Mouse (Mus musculus) forebrain, embryonic 12.5 days (tissue): Measurements from ENCODE around the gene Galntl6. TPM values are rescaled to one million over a fixed set of nuclear protein-coding genes. Genes with fewer than 3 reads are reported as not detected.

ENCODE experiments used
- ATAC-seq: fragments of 200-750 bp; cut with Nextera tagmentation; 2 replicates; pipeline ENCODE4 v1.8.0; 2017; ENCODE audit warnings: moderate TSS enrichment; ENCODE audit not compliant: low FRiP score
- H3K27ac ChIP-seq: fragments of 300-500 bp; sonication (generic); 2 replicates; pipeline ENCODE4 v1.5.1; 2016; ENCODE audit warnings: mild to moderate bottlenecking
- H3K27me3 ChIP-seq: fragments of 300-500 bp; sonication (generic); 2 replicates; pipeline ENCODE4 v1.6.1; 2016; ENCODE audit warnings: mild to moderate bottlenecking
- H3K36me3 ChIP-seq: fragments of 300-500 bp; sonication (generic); replicated peaks from 2 replicates; pipeline ENCODE4 v1.6.1; 2016; ENCODE audit warnings: mild to moderate bottlenecking
- H3K4me1 ChIP-seq: fragments of 300-500 bp; sonication (generic); 2 replicates; pipeline ENCODE4 v1.6.1; 2016
- H3K4me2 ChIP-seq: fragments of 300-500 bp; sonication (generic); 2 replicates; pipeline ENCODE4 v1.6.1; 2016; ENCODE audit warnings: mild to moderate bottlenecking, moderate library complexity
- H3K4me3 ChIP-seq: fragments of 300-500 bp; sonication (generic); replicated peaks from 2 replicates; pipeline ENCODE4 v1.5.1; 2016; ENCODE audit warnings: mild to moderate bottlenecking
- H3K9ac ChIP-seq: fragments of 300-500 bp; sonication (generic); 2 replicates; pipeline ENCODE4 v1.6.1; 2016; ENCODE audit warnings: mild to moderate bottlenecking
- H3K9me3 ChIP-seq: fragments of 300-500 bp; sonication (generic); 2 replicates; pipeline ENCODE4 v1.6.1; 2016
- WGBS: fragments of 180-500 bp; shearing (Covaris S2); methylation state at CpG from one replicate; pipeline ENCODE4 v1.1.7; 2016; 5-methylcytosine and 5-hydroxymethylcytosine counted together
- polyA plus RNA-seq: library from polyadenylated mRNA; unstranded; fragments of >200 nt; fragmentation: Nextera tagmentation; extraction: Ambion mirVana; gene quantifications from 2 replicates; pipeline ENCODE4 v1.2.1, GENCODE M21; 2016

Galntl6 gene
- 2.5 TPM in 2 replicates for polyA plus RNA-seq

GRCm38 (mm10) chr8:58912196-58912839, at the start of gene Galntl6:
Gene Galntl6 (minus strand): TSS chr8:58912640.
- under 1% methylated on average over 37 of the region's 37 CpGs for WGBS
- peaks cover 21% of the 10 kb centered on the region for H3K27me3 ChIP-seq
- peak within 1 kb of the TSS; percentile 96 for H3K4me2 ChIP-seq
- H3K9ac ChIP-seq: peak within 1 kb of the TSS; percentile 65
- no peak within 1 kb of the TSS for H3K27ac ChIP-seq
- H3K4me1 ChIP-seq: peaks cover 11% of the 10 kb centered on the region; the same call in 1 of the 2 replicates
- H3K9me3 ChIP-seq: no peaks in the 10 kb centered on the region
- peak within 1 kb of the TSS; percentile 64 for H3K4me3 ChIP-seq
- peak; percentile 78 for ATAC-seq
- no peaks in the 10 kb centered on the region for H3K36me3 ChIP-seq

DNA sequence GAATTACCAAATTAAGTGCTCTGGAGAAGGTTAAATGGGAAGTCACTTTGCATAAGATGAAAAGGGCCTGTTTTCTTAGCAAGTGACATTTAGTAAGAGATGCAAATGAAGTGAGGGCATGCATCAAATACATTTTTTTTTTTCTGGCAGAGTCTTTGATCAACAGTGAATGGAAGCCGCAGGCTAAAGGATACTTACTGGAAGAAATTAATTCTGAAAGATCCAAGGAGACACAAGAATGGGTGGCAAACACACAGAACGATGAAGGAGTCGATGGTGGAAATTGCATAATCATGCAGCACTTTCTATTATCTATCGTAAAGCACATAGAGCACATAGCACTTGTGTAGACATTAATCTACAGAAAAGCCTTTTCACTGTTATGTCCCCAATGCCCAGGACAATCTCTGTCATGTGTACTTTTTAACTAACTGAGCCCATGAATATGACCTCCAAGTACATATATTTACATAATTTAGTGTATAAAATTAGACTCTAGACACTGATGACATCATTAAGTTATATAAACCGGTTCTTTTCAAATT, 44.8 kb upstream of the Galntl6 start:
- no peak for ATAC-seq
- H3K36me3 ChIP-seq: no peaks in the 10 kb centered on the region
- no peak overlapping the region for H3K9ac ChIP-seq
- no peak overlapping the region for H3K4me2 ChIP-seq
- no peaks in the 10 kb centered on the region for H3K9me3 ChIP-seq
- H3K4me1 ChIP-seq: no peaks in the 10 kb centered on the region
- WGBS: 62% methylated on average over 5 of the region's 5 CpGs
- H3K4me3 ChIP-seq: no peak overlapping the region
- no peaks in the 10 kb centered on the region for H3K27me3 ChIP-seq
- no peak overlapping the region for H3K27ac ChIP-seq

- ATAC-seq: no peak
- 91% methylated on average over 4 of the region's 4 CpGs for WGBS
- no peaks in the 10 kb centered on the region for H3K9me3 ChIP-seq
- H3K36me3 ChIP-seq: no peaks in the 10 kb centered on the region
- H3K27me3 ChIP-seq: no peaks in the 10 kb centered on the region
- no peak overlapping the region for H3K9ac ChIP-seq
- H3K4me1 ChIP-seq: no peaks in the 10 kb centered on the region
- H3K4me3 ChIP-seq: no peak overlapping the region
- no peak overlapping the region for H3K27ac ChIP-seq
- no peak overlapping the region for H3K4me2 ChIP-seq
Observed at GRCm38 (mm10) chr8:58943773-58944172, 31.3 kb upstream of the Galntl6 start.

- no peak overlapping the region for H3K4me3 ChIP-seq
- no peaks in the 10 kb centered on the region for H3K9me3 ChIP-seq
- ATAC-seq: no peak
- no peak overlapping the region for H3K4me2 ChIP-seq
- WGBS: 74% methylated on average over 1 of the region's 1 CpGs
- H3K27ac ChIP-seq: no peak overlapping the region
- no peaks in the 10 kb centered on the region for H3K27me3 ChIP-seq
- no peaks in the 10 kb centered on the region for H3K36me3 ChIP-seq
- H3K9ac ChIP-seq: no peak overlapping the region
- no peaks in the 10 kb centered on the region for H3K4me1 ChIP-seq
Observed at GRCm38 (mm10) chr8:58931066-58931465, 18.6 kb upstream of the Galntl6 start.

- no peak overlapping the region for H3K4me3 ChIP-seq
- H3K9ac ChIP-seq: no peak overlapping the region
- no peaks in the 10 kb centered on the region for H3K9me3 ChIP-seq
- H3K27ac ChIP-seq: no peak overlapping the region
- H3K4me2 ChIP-seq: no peak overlapping the region
- no peaks in the 10 kb centered on the region for H3K36me3 ChIP-seq
- WGBS: 71% methylated on average over 2 of the region's 2 CpGs
- peaks cover 11% of the 10 kb centered on the region; the same call in 1 of the 2 replicates for H3K4me1 ChIP-seq
- no peak for ATAC-seq
- H3K27me3 ChIP-seq: peaks cover 21% of the 10 kb centered on the region
Observed at GRCm38 (mm10) chr8:58915142-58915541, 2.7 kb upstream of the Galntl6 start.

GRCm38 (mm10) chr8:58913640-58913968, 1.2 kb upstream of the Galntl6 start:
- H3K27ac ChIP-seq: no peak overlapping the region
- peaks cover 11% of the 10 kb centered on the region; the same call in 1 of the 2 replicates for H3K4me1 ChIP-seq
- ATAC-seq: no peak
- H3K4me3 ChIP-seq: no peak overlapping the region
- no peaks in the 10 kb centered on the region for H3K36me3 ChIP-seq
- H3K9ac ChIP-seq: no peak overlapping the region
- peaks cover 21% of the 10 kb centered on the region for H3K27me3 ChIP-seq
- 0 out of 2 replicates have a peak overlapping the region, but pooled peaks have one; percentile 96 for H3K4me2 ChIP-seq
- no peaks in the 10 kb centered on the region for H3K9me3 ChIP-seq
- WGBS: 42% methylated on average over 3 of the region's 3 CpGs

DNA sequence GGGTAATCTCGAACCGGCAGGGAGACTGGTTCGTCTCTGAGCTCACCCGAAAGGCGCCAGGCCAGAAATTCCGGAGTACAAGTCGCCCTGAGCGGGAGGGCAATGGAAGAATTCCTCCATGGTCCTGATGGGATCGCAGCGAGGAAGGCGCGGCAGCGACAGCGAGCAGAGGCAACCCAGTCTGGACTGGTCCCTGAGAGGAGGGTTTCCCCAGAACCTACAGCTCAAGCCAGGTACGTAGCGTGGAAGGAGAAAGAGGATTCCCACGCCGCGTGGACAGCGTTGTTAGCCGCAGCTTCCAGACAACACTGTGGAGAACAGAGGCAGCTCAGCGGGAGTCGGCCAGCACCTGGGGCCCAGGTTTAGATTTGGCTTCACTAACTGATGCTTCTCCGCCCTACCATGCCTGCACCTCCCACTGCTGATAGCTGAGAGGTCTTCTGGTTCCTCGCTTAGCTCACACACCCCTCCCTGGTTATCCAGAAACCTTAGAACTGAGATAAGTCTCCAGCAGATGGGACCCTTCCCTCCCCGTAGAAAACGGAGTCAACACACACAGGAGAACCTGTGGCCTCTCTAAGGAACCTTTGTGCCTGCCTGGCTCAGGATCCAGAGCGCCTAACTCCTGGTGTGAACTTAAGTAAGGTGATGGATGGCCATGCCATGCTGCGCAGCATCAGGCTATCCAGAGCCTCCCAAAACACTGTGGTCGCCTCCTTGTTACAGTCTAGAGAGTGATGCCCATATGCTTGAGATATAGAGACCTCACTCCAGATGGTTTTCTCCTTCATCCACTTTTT, 600 bp upstream of the Galntl6 start:
- H3K9me3 ChIP-seq: no peaks in the 10 kb centered on the region
- peak overlapping the region; percentile 64 for H3K4me3 ChIP-seq
- peaks cover 11% of the 10 kb centered on the region; the same call in 1 of the 2 replicates for H3K4me1 ChIP-seq
- peaks cover 21% of the 10 kb centered on the region for H3K27me3 ChIP-seq
- peak overlapping the region; percentile 96 for H3K4me2 ChIP-seq
- WGBS: 1% methylated on average over 30 of the region's 30 CpGs
- ATAC-seq: peak; percentile 74; the same call in 1 of the 2 replicates
- no peaks in the 10 kb centered on the region for H3K36me3 ChIP-seq
- no peak overlapping the region for H3K27ac ChIP-seq
- H3K9ac ChIP-seq: peak overlapping the region; percentile 65

- Histone ChIP-seq H3K27ac (no peak within 1 kb of the TSS), H3K4me2 (peak within 1 kb of the TSS; percentile 96), H3K9ac (peak within 1 kb of the TSS; percentile 65), H3K36me3 (no peaks in the 10 kb centered on the region), H3K9me3 (no peaks in the 10 kb centered on the region), H3K4me1 (peaks cover 11% of the 10 kb centered on the region; the same call in 1 of the 2 replicates), H3K4me3 (peak within 1 kb of the TSS; percentile 64), H3K27me3 (peaks cover 21% of the 10 kb centered on the region)
- 7% methylated on average over 14 of the region's 14 CpGs for WGBS
- no peak for ATAC-seq
Observed at GRCm38 (mm10) chr8:58911677-58912076, 763 bp downstream of the Galntl6 start, which contains the start of gene BC030500. Gene BC030500 (plus strand): TSS chr8:58911755.

DNA sequence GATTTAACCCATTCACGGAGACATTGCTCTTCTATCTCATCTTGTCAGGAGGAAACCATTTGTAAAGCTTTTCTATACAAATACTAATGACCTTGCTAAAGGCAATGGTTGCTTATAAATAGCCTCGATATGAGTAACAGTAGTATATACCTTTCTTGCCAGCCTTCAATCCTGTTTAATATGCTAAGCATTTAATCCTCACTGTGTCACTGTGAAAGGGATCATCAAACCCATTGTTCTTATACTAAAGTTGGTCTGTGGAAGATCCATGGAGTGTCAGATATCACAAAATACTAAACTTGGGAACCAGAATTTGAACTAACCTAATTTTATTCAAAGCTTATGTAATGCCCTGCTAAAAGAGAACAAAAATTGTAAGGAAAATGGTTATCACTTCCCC, 8.0 kb downstream of the Galntl6 start:
- Histone ChIP-seq H3K4me2 (no peak overlapping the region), H3K9ac (no peak overlapping the region), H3K27ac (no peak overlapping the region), H3K36me3 (no peaks in the 10 kb centered on the region), H3K27me3 (no peaks in the 10 kb centered on the region), H3K4me1 (no peaks in the 10 kb centered on the region), H3K9me3 (no peaks in the 10 kb centered on the region), H3K4me3 (no peak overlapping the region)
- 15% methylated on average over 2 of the region's 2 CpGs for WGBS
- ATAC-seq: no peak

- no peaks in the 10 kb centered on the region for H3K4me1 ChIP-seq
- H3K9me3 ChIP-seq: no peaks in the 10 kb centered on the region
- H3K4me2 ChIP-seq: no peak overlapping the region
- no peaks in the 10 kb centered on the region for H3K27me3 ChIP-seq
- H3K36me3 ChIP-seq: no peaks in the 10 kb centered on the region
- H3K27ac ChIP-seq: no peak overlapping the region
- no peak for ATAC-seq
- WGBS: 70% methylated on average over 6 of the region's 6 CpGs
- H3K4me3 ChIP-seq: no peak overlapping the region
- H3K9ac ChIP-seq: no peak overlapping the region
Observed at GRCm38 (mm10) chr8:58895960-58896359, 16.5 kb downstream of the Galntl6 start.

GRCm38 (mm10) chr8:58890591-58890990, 21.8 kb downstream of the Galntl6 start:
- H3K4me3 ChIP-seq: no peak overlapping the region
- no peaks in the 10 kb centered on the region for H3K36me3 ChIP-seq
- H3K9ac ChIP-seq: no peak overlapping the region
- no peak overlapping the region for H3K4me2 ChIP-seq
- no peaks in the 10 kb centered on the region for H3K9me3 ChIP-seq
- 94% methylated on average over 3 of the region's 3 CpGs for WGBS
- no peak overlapping the region for H3K27ac ChIP-seq
- ATAC-seq: no peak
- no peaks in the 10 kb centered on the region for H3K27me3 ChIP-seq
- H3K4me1 ChIP-seq: no peaks in the 10 kb centered on the region

DNA sequence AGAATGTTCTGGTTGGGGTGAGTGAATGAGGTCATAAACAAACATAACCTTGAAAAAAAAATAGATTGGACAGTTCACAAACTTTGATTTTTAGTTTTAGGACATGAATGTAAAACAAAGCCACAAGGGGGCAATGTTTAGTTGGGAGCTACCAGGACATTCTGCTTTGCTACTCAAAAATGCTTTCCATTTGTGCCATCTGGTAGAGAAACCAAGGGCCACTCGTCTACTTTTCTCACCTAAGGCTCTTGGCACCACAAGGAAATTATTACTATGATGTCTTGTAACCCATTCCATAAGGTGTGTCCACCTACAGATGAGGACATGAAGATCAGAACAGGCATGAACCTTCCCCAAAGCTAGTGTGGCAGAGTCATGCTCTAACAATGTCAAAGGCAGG, 26.0 kb downstream of the Galntl6 start:
- ATAC-seq: no peak

More for the DNA sequence above, 26.0 kb downstream of the Galntl6 start:
- Histone ChIP-seq H3K36me3 (no peaks in the 10 kb centered on the region), H3K4me1 (no peaks in the 10 kb centered on the region), H3K27ac (no peak overlapping the region), H3K27me3 (no peaks in the 10 kb centered on the region), H3K4me3 (no peak overlapping the region), H3K9ac (no peak overlapping the region), H3K9me3 (no peaks in the 10 kb centered on the region), H3K4me2 (no peak overlapping the region)
- WGBS: 5% methylated on average over 1 of the region's 1 CpGs
